Comparison of ENCODE assay signal across 8 mouse cellular contexts in genomic region chr2:18047646-18048452, GRCm38 (mm10). TPM values are rescaled to one million over a fixed set of nuclear protein-coding genes. Genes with fewer than 3 reads are reported as not detected.
DNase-seq lines count a peak whose midpoint lies in the region; ATAC-seq and TF ChIP-seq lines count a peak whose summit lies in the region.

No protein-coding gene starts in this region.

- H3K4me3 ChIP-seq in embryonic facial prominence, embryonic 12.5 days = peak overlapping the region; percentile 91
- H3K4me3 ChIP-seq in heart, embryonic 11.5 days (ENCODE audit: low read depth, low read length) = peak overlapping the region; percentile 92
- H3K4me3 ChIP-seq in kidney, embryonic 14.5 days (ENCODE audit: low read length) = peak overlapping the region; percentile 91
- H3K4me3 ChIP-seq in liver, embryonic 12.5 days = peak overlapping the region; percentile 79
- peak overlapping the region; percentile 68 for H3K4me3 ChIP-seq in myocyte

- peaks cover 25% of the 10 kb centered on the region for H3K4me1 ChIP-seq in embryonic facial prominence, embryonic 12.5 days
- peaks cover 10% of the 10 kb centered on the region for H3K4me1 ChIP-seq in heart, embryonic 11.5 days (ENCODE audit: control insufficient read depth, insufficient read depth, low read length)
- H3K4me1 ChIP-seq in kidney, embryonic 14.5 days (ENCODE audit: control insufficient read depth, insufficient read depth, low read length) = peaks cover 23% of the 10 kb centered on the region
- H3K4me1 ChIP-seq in liver, embryonic 12.5 days = peaks cover 45% of the 10 kb centered on the region

- ATAC-seq in embryonic facial prominence, embryonic 12.5 days (ENCODE audit: insufficient number of reproducible peaks, insufficient read depth, low FRiP score, low TSS enrichment) = peak; percentile 66
- peak; percentile 78; the same call in 1 of the 2 replicates for ATAC-seq in heart, embryonic 11.5 days (replicated peaks; ENCODE audit: insufficient number of reproducible peaks, low FRiP score, low TSS enrichment)
- ATAC-seq in kidney, embryonic 14.5 days (ENCODE audit: low FRiP score, low TSS enrichment) = peak; percentile 82
- ATAC-seq in liver, embryonic 12.5 days = peak; percentile 88

- WGBS in embryonic facial prominence, embryonic 12.5 days = under 1% methylated on average over 70 of the region's 70 CpGs
- WGBS in heart, embryonic 11.5 days (ENCODE audit: insufficient replicate concordance) = under 1% methylated on average over 70 of the region's 70 CpGs
- under 1% methylated on average over 70 of the region's 70 CpGs for WGBS in kidney, embryonic 14.5 days
- WGBS in liver, embryonic 12.5 days (ENCODE audit: insufficient replicate concordance) = under 1% methylated on average over 70 of the region's 70 CpGs

- H3K4me2 ChIP-seq in embryonic facial prominence, embryonic 12.5 days (replicated peaks) = peak overlapping the region; percentile 79
- peak overlapping the region; percentile 95 for H3K4me2 ChIP-seq in heart, embryonic 11.5 days
- peak overlapping the region; percentile 85 for H3K4me2 ChIP-seq in kidney, embryonic 14.5 days (replicated peaks; ENCODE audit: low read depth, low read length)
- peak overlapping the region; percentile 99 for H3K4me2 ChIP-seq in liver, embryonic 12.5 days
- peak overlapping the region; percentile 95 for H3K4me2 ChIP-seq in myocyte (ENCODE audit: low read depth)

- DNase-seq in 3T3-L1 (ENCODE audit: low read depth, low spot score) = peak; percentile 65
- peak; percentile 86 for DNase-seq in adrenal gland, adult 2 months
- peak; percentile 78 for DNase-seq in testis, postnatal 10 days (ENCODE audit: low spot score)

- peak overlapping the region; percentile 0 for H3ac ChIP-seq in myocyte (ENCODE audit: control insufficient read depth, insufficient read length)

- peak overlapping the region; percentile 100 for H3K9ac ChIP-seq in embryonic facial prominence, embryonic 12.5 days
- peak overlapping the region; percentile 100 for H3K9ac ChIP-seq in heart, embryonic 11.5 days (ENCODE audit: low read depth, low read length)
- H3K9ac ChIP-seq in kidney, embryonic 14.5 days (ENCODE audit: low read depth, low read length) = peak overlapping the region; percentile 99
- H3K9ac ChIP-seq in liver, embryonic 12.5 days = peak overlapping the region; percentile 82

- H3K27ac ChIP-seq in embryonic facial prominence, embryonic 12.5 days = peak overlapping the region; percentile 100
- peak overlapping the region; percentile 100 for H3K27ac ChIP-seq in heart, embryonic 11.5 days (ENCODE audit: low read depth, low read length)
- H3K27ac ChIP-seq in kidney, embryonic 14.5 days (ENCODE audit: low read depth, low read length) = peak overlapping the region; percentile 100
- H3K27ac ChIP-seq in liver, embryonic 12.5 days = peak overlapping the region; percentile 85

- no peaks in the 10 kb centered on the region for H3K36me3 ChIP-seq in embryonic facial prominence, embryonic 12.5 days
- no peaks in the 10 kb centered on the region for H3K36me3 ChIP-seq in heart, embryonic 11.5 days (ENCODE audit: control insufficient read depth, insufficient read depth, low read length)
- no peaks in the 10 kb centered on the region for H3K36me3 ChIP-seq in kidney, embryonic 14.5 days (ENCODE audit: control insufficient read depth, insufficient read depth, low read length)
- no peaks in the 10 kb centered on the region for H3K36me3 ChIP-seq in liver, embryonic 12.5 days
- no peaks in the 10 kb centered on the region for H3K36me3 ChIP-seq in myocyte (ENCODE audit: control insufficient read depth, insufficient read depth)

- no peaks in the 10 kb centered on the region for H3K27me3 ChIP-seq in embryonic facial prominence, embryonic 12.5 days
- H3K27me3 ChIP-seq in heart, embryonic 11.5 days (ENCODE audit: control insufficient read depth, insufficient read depth, low read length) = no peaks in the 10 kb centered on the region
- no peaks in the 10 kb centered on the region for H3K27me3 ChIP-seq in kidney, embryonic 14.5 days (ENCODE audit: control insufficient read depth, insufficient read depth, low read length)
- peaks cover 76% of the 10 kb centered on the region for H3K27me3 ChIP-seq in liver, embryonic 12.5 days (replicated peaks)
- H3K27me3 ChIP-seq in myocyte (ENCODE audit: control insufficient read depth, insufficient read depth, insufficient read length) = no peaks in the 10 kb centered on the region

- TF ChIP-seq POLR2A in myocyte (IDR thresholded peaks at IDR 0.05; ENCODE audit: insufficient read length, low read depth) = peak; percentile 41

- H3K9me3 ChIP-seq in embryonic facial prominence, embryonic 12.5 days = no peaks in the 10 kb centered on the region
- H3K9me3 ChIP-seq in heart, embryonic 11.5 days (replicated peaks; ENCODE audit: control insufficient read depth, low read length) = no peaks in the 10 kb centered on the region
- no peaks in the 10 kb centered on the region for H3K9me3 ChIP-seq in kidney, embryonic 14.5 days (ENCODE audit: control insufficient read depth, low read length)
- no peaks in the 10 kb centered on the region for H3K9me3 ChIP-seq in liver, embryonic 12.5 days (replicated peaks)

- H3K79me2 ChIP-seq in myocyte (ENCODE audit: control insufficient read depth, insufficient read depth) = no peaks in the 10 kb centered on the region

TF ChIP-seq in myocyte, 11 proteins besides CTCF, POLR2A, EP300 and RAD21:
- no peak for TF ChIP-seq MYOD1 (IDR thresholded peaks at IDR 0.05; ENCODE audit: control insufficient read depth in 1 of 3, insufficient read length in 2 of 3, low read depth in 2 of 3)
- TF ChIP-seq TCF12 (IDR thresholded peaks at IDR 0.05; ENCODE audit: insufficient read depth, poor library complexity, severe bottlenecking) = no peak
- TF ChIP-seq CEBPB (IDR thresholded peaks at IDR 0.05; ENCODE audit: insufficient read depth, poor library complexity, severe bottlenecking) = no peak
- TF ChIP-seq REST (IDR thresholded peaks at IDR 0.05; ENCODE audit: insufficient read depth, insufficient read length) = no peak
- TF ChIP-seq E2F4 (IDR thresholded peaks at IDR 0.05; ENCODE audit: insufficient read depth) = no peak
- no peak for TF ChIP-seq POLR2AphosphoS2 (IDR thresholded peaks at IDR 0.05; ENCODE audit: insufficient read length, low read depth)
- no peak for TF ChIP-seq USF1 (IDR thresholded peaks at IDR 0.05; ENCODE audit: low read depth)
- no peak for TF ChIP-seq SRF (IDR thresholded peaks at IDR 0.05; ENCODE audit: control insufficient read depth, insufficient read length, low read depth)
- TF ChIP-seq MAX (IDR thresholded peaks at IDR 0.05; ENCODE audit: low read depth) = no peak
- TF ChIP-seq MYOG (IDR thresholded peaks at IDR 0.05; ENCODE audit: control insufficient read depth in 1 of 3, insufficient read depth in 1 of 3, insufficient read length in 2 of 3, low read depth in 2 of 3) = no peak
- no peak for TF ChIP-seq TCF3 (IDR thresholded peaks at IDR 0.05; ENCODE audit: insufficient read length, low read depth)
TF ChIP-seq in myocyte: peak in this region for 0.

RNA-seq across cellular contexts. Expression of gene Skida1, which starts 1.0 kb away (rescaled TPM):
- 1 to 10 TPM; 2.3 to 3.8 TPM for total RNA-seq in adrenal gland, adult 2 months (2021)
- polyA plus RNA-seq in adrenal gland, adult 2 months (2012; rRNA removed) = 1.8 and 3.1 TPM in 2 replicates
- polyA plus RNA-seq in embryonic facial prominence, embryonic 12.5 days (2016; fragmentation: Nextera tagmentation; extraction: Ambion mirVana) = 14.2 and 14.7 TPM in 2 replicates
- polyA plus RNA-seq in heart, embryonic 11.5 days (2014; fragmentation: Nextera tagmentation; extraction: Ambion mirVana) = 6.0 and 6.4 TPM in 2 replicates
- 10.5 and 11.4 TPM in 2 replicates for polyA plus RNA-seq in kidney, embryonic 14.5 days (2014; fragmentation: Nextera tagmentation; extraction: Ambion mirVana)
- 1.0 and 1.2 TPM in 2 replicates for polyA plus RNA-seq in liver, embryonic 12.5 days (2016; fragmentation: Nextera tagmentation; extraction: Ambion mirVana)
- 0.12 TPM for polyA plus RNA-seq in myocyte (2012; fragmentation: generic; extraction: Trizol)

RNA-seq across cellular contexts. Expression of gene Mllt10, which starts 7.2 kb away (rescaled TPM):
- 10 to 100 TPM; 42.8 to 44.6 TPM for total RNA-seq in adrenal gland, adult 2 months (2021)
- polyA plus RNA-seq in adrenal gland, adult 2 months (2012; rRNA removed) = 22.6 and 23.2 TPM in 2 replicates
- 69.9 and 73.8 TPM in 2 replicates for polyA plus RNA-seq in embryonic facial prominence, embryonic 12.5 days (2016; fragmentation: Nextera tagmentation; extraction: Ambion mirVana)
- 25.9 and 36.4 TPM in 2 replicates for polyA plus RNA-seq in heart, embryonic 11.5 days (2014; fragmentation: Nextera tagmentation; extraction: Ambion mirVana)
- 58.7 and 74.9 TPM in 2 replicates for polyA plus RNA-seq in kidney, embryonic 14.5 days (2014; fragmentation: Nextera tagmentation; extraction: Ambion mirVana)
- 39.2 and 40.1 TPM in 2 replicates for polyA plus RNA-seq in liver, embryonic 12.5 days (2016; fragmentation: Nextera tagmentation; extraction: Ambion mirVana)
- 12.5 TPM for polyA plus RNA-seq in myocyte (2012; fragmentation: generic; extraction: Trizol)

RNA-seq across cellular contexts. Expression of gene A930004D18Rik, which starts 10.3 kb away (rescaled TPM):
- total RNA-seq in adrenal gland, adult 2 months (2021) = 1 to 10 TPM in 1 of 2 experiments, under 1 TPM in 1; 0.92 to 3.3 TPM
- 0.42 and 0.70 TPM in 2 replicates for polyA plus RNA-seq in adrenal gland, adult 2 months (2012; rRNA removed)
- polyA plus RNA-seq in embryonic facial prominence, embryonic 12.5 days (2016; fragmentation: Nextera tagmentation; extraction: Ambion mirVana) = 16.4 and 18.7 TPM in 2 replicates
- polyA plus RNA-seq in heart, embryonic 11.5 days (2014; fragmentation: Nextera tagmentation; extraction: Ambion mirVana) = 7.1 and 9.1 TPM in 2 replicates
- 9.4 and 10.0 TPM in 2 replicates for polyA plus RNA-seq in kidney, embryonic 14.5 days (2014; fragmentation: Nextera tagmentation; extraction: Ambion mirVana)
- polyA plus RNA-seq in liver, embryonic 12.5 days (2016; fragmentation: Nextera tagmentation; extraction: Ambion mirVana) = 2.7 and 2.8 TPM in 2 replicates
- 1.8 TPM for polyA plus RNA-seq in myocyte (2012; fragmentation: generic; extraction: Trizol)

RNA-seq across cellular contexts. Expression of gene H2al2a, which starts 51.1 kb away (rescaled TPM):
- total RNA-seq in adrenal gland, adult 2 months (2021) = not detected
- polyA plus RNA-seq in adrenal gland, adult 2 months (2012; rRNA removed) = not detected in 2 replicates
- polyA plus RNA-seq in embryonic facial prominence, embryonic 12.5 days (2016; fragmentation: Nextera tagmentation; extraction: Ambion mirVana) = not detected in 2 replicates
- not detected in 2 replicates for polyA plus RNA-seq in heart, embryonic 11.5 days (2014; fragmentation: Nextera tagmentation; extraction: Ambion mirVana)
- not detected in 2 replicates for polyA plus RNA-seq in kidney, embryonic 14.5 days (2014; fragmentation: Nextera tagmentation; extraction: Ambion mirVana)
- not detected in 2 replicates for polyA plus RNA-seq in liver, embryonic 12.5 days (2016; fragmentation: Nextera tagmentation; extraction: Ambion mirVana)
- not detected for polyA plus RNA-seq in myocyte (2012; fragmentation: generic; extraction: Trizol)

Comparison
In these comparisons a context has a peak if more than half of its experiments do, and no peak if none do; other contexts are left out.
1. Peak in every context shown above with its lines: DNase-seq, ATAC-seq, H3K4me3 ChIP-seq and H3K27ac ChIP-seq.